Mouse (Mus musculus) stomach, embryonic 16.5 days (tissue): ENCODE measurements around the gene Evpl. TPM values are rescaled to one million over a fixed set of nuclear protein-coding genes. Genes with fewer than 3 reads are reported as not detected.

Experiments used
- ATAC-seq: fragments of 200-750 bp; cut with Nextera tagmentation; 2 replicates; pipeline ENCODE4 v1.8.0; 2017; ENCODE audit warnings: moderate number of reproducible peaks, moderate TSS enrichment; ENCODE audit not compliant: insufficient read depth, low FRiP score
- H3K27ac ChIP-seq: fragments of 300-500 bp; sonication (generic); 2 replicates; pipeline ENCODE4 v1.5.1; 2014; ENCODE audit warnings: low read length
- H3K27me3 ChIP-seq: fragments of 300-500 bp; sonication (generic); 2 replicates; pipeline ENCODE4 v1.6.1; 2014; ENCODE audit warnings: low read length, control low read depth, mixed read lengths; ENCODE audit not compliant: control insufficient read depth, insufficient read depth
- H3K36me3 ChIP-seq: fragments of 300-500 bp; sonication (generic); 2 replicates; pipeline ENCODE4 v1.6.1; 2014; ENCODE audit warnings: low read length; ENCODE audit not compliant: control insufficient read depth, insufficient read depth
- H3K4me1 ChIP-seq: fragments of 300-500 bp; sonication (generic); 2 replicates; pipeline ENCODE4 v1.6.1; 2014; ENCODE audit warnings: low read length, control low read depth, mixed read lengths; ENCODE audit not compliant: control insufficient read depth, insufficient read depth
- H3K4me2 ChIP-seq: fragments of 300-500 bp; sonication (generic); 2 replicates; pipeline ENCODE4 v1.6.1; 2014; ENCODE audit warnings: low read depth, low read length, mixed read lengths
- H3K4me3 ChIP-seq: fragments of 300-500 bp; sonication (generic); replicated peaks from 2 replicates; pipeline ENCODE4 v1.5.1; 2014; ENCODE audit warnings: mild to moderate bottlenecking, low read length
- H3K9ac ChIP-seq: fragments of 300-500 bp; sonication (generic); 2 replicates; pipeline ENCODE4 v1.6.1; 2014; ENCODE audit warnings: low read length
- H3K9me3 ChIP-seq: fragments of 300-500 bp; sonication (generic); replicated peaks from 2 replicates; pipeline ENCODE4 v1.6.1; 2016; ENCODE audit warnings: low read length, control low read depth; ENCODE audit not compliant: control insufficient read depth
- WGBS: fragments of 180-500 bp; shearing (Covaris S2); extraction: QIAGEN DNeasy Blood & Tissue Kit; methylation state at CpG from one replicate; pipeline ENCODE4 v1.1.7; 2014; 5-methylcytosine and 5-hydroxymethylcytosine counted together
- polyA plus RNA-seq: library from polyadenylated mRNA; unstranded; fragments of >200 nt; fragmentation: Nextera tagmentation; extraction: Ambion mirVana; gene quantifications from 2 replicates; pipeline ENCODE4 v1.2.1, GENCODE M21; 2015

The Evpl gene
- polyA plus RNA-seq, 1 experiment from 2014 or later, result 19.2 TPM

- peak; percentile 63; the same call in 1 of the 2 replicates for ATAC-seq
- Histone ChIP-seq H3K4me3 (no peak overlapping the region), H3K36me3 (peaks cover 28% of the 10 kb centered on the region), H3K4me1 (0 out of 2 replicates have a peak, but pooled peaks cover under 1% of the 10 kb centered on the region), H3K4me2 (no peak overlapping the region), H3K9me3 (no peaks in the 10 kb centered on the region), H3K27me3 (no peaks in the 10 kb centered on the region), H3K27ac (peak overlapping the region; percentile 57), H3K9ac (no peak overlapping the region)
- 67% methylated on average over 7 of the region's 7 CpGs for WGBS
These were observed 22.4 kb upstream of the Evpl start for GRCm38 (mm10) chr11:116260259-116260658.

- no peak overlapping the region for H3K9ac ChIP-seq
These were observed 21.6 kb upstream of the Evpl start for GRCm38 (mm10) chr11:116259461-116259860.

GRCm38 (mm10) chr11:116255982-116256675, 18.3 kb upstream of the Evpl start:
- no peak overlapping the region for H3K4me3 ChIP-seq
- no peak overlapping the region for H3K4me2 ChIP-seq
- 74% methylated on average over 9 of the region's 9 CpGs for WGBS
- H3K4me1 ChIP-seq, result peaks cover 5% of the 10 kb centered on the region; the same call in 1 of the 2 replicates
- peak overlapping the region; percentile 86 for H3K27ac ChIP-seq
- H3K9me3 ChIP-seq, result no peaks in the 10 kb centered on the region
- peaks cover 42% of the 10 kb centered on the region; the same call in 1 of the 2 replicates for H3K36me3 ChIP-seq
- peak overlapping the region; percentile 40; the same call in 1 of the 2 replicates for H3K9ac ChIP-seq
- peak; percentile 49; the same call in 1 of the 2 replicates for ATAC-seq
- no peaks in the 10 kb centered on the region for H3K27me3 ChIP-seq

More at GRCm38 (mm10) chr11:116259461-116259860, 21.6 kb upstream of the Evpl start:
- H3K27me3 ChIP-seq, result no peaks in the 10 kb centered on the region
- peaks cover 5% of the 10 kb centered on the region; the same call in 1 of the 2 replicates for H3K4me1 ChIP-seq
- no peak overlapping the region for H3K4me3 ChIP-seq
- H3K36me3 ChIP-seq, result peaks cover 33% of the 10 kb centered on the region; the same call in 1 of the 2 replicates
- H3K27ac ChIP-seq, result peak overlapping the region; percentile 57
- no peak for ATAC-seq
- 75% methylated on average over 8 of the region's 8 CpGs for WGBS
- no peak overlapping the region for H3K4me2 ChIP-seq
- no peaks in the 10 kb centered on the region for H3K9me3 ChIP-seq

DNA sequence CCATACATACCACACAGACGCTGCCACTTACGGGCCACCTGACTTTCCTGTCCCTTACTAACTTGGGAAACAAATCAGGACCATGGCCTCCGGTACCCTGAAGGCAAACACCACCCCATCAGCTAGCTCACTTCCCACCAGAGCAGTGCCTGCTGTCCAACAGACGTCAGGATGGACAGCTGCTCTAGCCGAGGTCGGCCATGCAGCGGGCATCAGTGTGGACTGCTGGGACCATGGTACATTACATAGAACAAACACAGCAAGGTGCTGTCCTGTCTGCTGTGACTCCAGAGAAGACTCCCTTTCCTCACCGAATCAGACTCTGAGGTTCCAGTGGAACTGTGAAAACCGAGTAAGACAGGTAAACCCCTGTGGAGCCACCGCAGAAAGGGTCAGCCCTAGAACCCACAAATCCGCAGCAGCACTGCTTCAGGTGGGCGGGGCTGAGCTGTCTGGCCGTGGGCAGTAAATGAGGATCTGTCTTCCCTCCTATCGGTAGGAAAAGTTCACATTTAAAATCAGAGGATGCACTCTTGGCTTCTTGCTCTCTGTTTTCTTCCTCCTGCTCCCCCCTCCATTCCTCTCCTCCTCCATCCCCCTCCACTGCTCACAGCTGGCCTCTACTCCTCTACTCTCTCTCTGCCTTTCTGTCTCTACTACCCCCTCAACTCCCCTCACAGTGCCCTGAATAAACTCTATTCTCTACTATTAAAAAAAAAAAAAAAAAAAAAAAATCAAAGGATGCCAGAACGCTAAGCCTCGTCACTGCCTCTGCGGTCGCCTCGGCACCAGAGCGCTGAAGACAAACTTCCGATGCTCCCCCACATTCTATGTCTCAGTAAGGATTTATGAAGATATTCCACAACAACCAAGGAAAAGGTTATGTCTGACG, 17.5 kb upstream of the Evpl start:
- Histone ChIP-seq H3K27me3 (no peaks in the 10 kb centered on the region), H3K4me2 (no peak overlapping the region)

GRCm38 (mm10) chr11:116254627-116255026, 16.8 kb upstream of the Evpl start:
- Histone ChIP-seq H3K4me3 (no peak overlapping the region), H3K4me2 (no peak overlapping the region), H3K27me3 (no peaks in the 10 kb centered on the region), H3K9me3 (no peaks in the 10 kb centered on the region), H3K27ac (peak overlapping the region; percentile 86), H3K36me3 (peaks cover 48% of the 10 kb centered on the region), H3K9ac (no peak overlapping the region; the same call in 1 of the 2 replicates), H3K4me1 (peaks cover 5% of the 10 kb centered on the region; the same call in 1 of the 2 replicates)
- ATAC-seq, result no peak
- WGBS, result 60% methylated on average over 9 of the region's 9 CpGs

More for the DNA sequence above, 17.5 kb upstream of the Evpl start:
- WGBS, result 78% methylated on average over 22 of the region's 22 CpGs
- Histone ChIP-seq H3K9me3 (no peaks in the 10 kb centered on the region), H3K9ac (no peak overlapping the region), H3K27ac (peak overlapping the region; percentile 86), H3K4me3 (no peak overlapping the region), H3K36me3 (peaks cover 44% of the 10 kb centered on the region), H3K4me1 (peaks cover 5% of the 10 kb centered on the region; the same call in 1 of the 2 replicates)
- ATAC-seq, result no peak

GRCm38 (mm10) chr11:116253076-116253600, 15.3 kb upstream of the Evpl start:
- Histone ChIP-seq H3K4me2 (no peak overlapping the region), H3K27me3 (no peaks in the 10 kb centered on the region), H3K9ac (no peak overlapping the region), H3K36me3 (peaks cover 52% of the 10 kb centered on the region), H3K9me3 (no peaks in the 10 kb centered on the region), H3K4me3 (no peak overlapping the region), H3K27ac (no peak overlapping the region), H3K4me1 (peaks cover 5% of the 10 kb centered on the region; the same call in 1 of the 2 replicates)
- 89% methylated on average over 3 of the region's 3 CpGs for WGBS
- ATAC-seq, result no peak

DNA sequence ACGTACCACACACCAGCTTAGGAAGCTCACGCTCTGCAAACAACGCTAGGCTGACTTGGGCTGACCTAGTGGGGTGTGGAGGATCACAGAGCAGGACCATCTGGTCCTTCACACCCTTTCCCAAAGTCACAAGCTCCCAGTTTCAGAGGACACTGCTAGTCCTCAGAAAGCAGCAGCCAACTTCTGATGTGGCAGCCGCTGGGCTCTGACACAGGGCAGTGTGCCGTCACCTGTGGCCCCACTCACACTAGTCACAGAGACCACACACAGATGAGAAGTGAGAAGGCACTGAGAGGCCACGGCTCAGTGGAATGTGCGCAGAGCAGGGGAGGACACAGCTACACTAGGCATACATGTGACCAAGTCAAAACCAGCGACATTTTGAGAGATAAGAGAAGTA, 13.0 kb upstream of the Evpl start:
- Histone ChIP-seq H3K27ac (no peak overlapping the region), H3K4me3 (no peak overlapping the region), H3K36me3 (peaks cover 57% of the 10 kb centered on the region), H3K4me2 (no peak overlapping the region), H3K9me3 (no peaks in the 10 kb centered on the region), H3K27me3 (no peaks in the 10 kb centered on the region), H3K4me1 (peaks cover 5% of the 10 kb centered on the region; the same call in 1 of the 2 replicates), H3K9ac (no peak overlapping the region)
- WGBS, result 85% methylated on average over 8 of the region's 8 CpGs
- ATAC-seq, result no peak

GRCm38 (mm10) chr11:116247502-116248222, 9.8 kb upstream of the Evpl start:
- peaks cover 62% of the 10 kb centered on the region for H3K36me3 ChIP-seq
- no peaks in the 10 kb centered on the region for H3K27me3 ChIP-seq
- peak; percentile 75; the same call in 1 of the 2 replicates for ATAC-seq

More at GRCm38 (mm10) chr11:116247502-116248222, 9.8 kb upstream of the Evpl start:
- no peaks in the 10 kb centered on the region for H3K4me1 ChIP-seq
- WGBS, result 72% methylated on average over 14 of the region's 14 CpGs
- no peak overlapping the region for H3K4me3 ChIP-seq
- peak overlapping the region; percentile 69 for H3K27ac ChIP-seq
- no peak overlapping the region for H3K4me2 ChIP-seq
- no peak overlapping the region for H3K9ac ChIP-seq
- H3K9me3 ChIP-seq, result no peaks in the 10 kb centered on the region
